Mouse (Mus musculus) ES-E14 (cell line): Measurements from ENCODE around the gene Secisbp2l.

ENCODE experiments used
- CHD2 ChIP-seq: IDR thresholded peaks from 2 replicates; pipeline ENCODE4 v1.6.1; 2014; ENCODE audit warnings: mild to moderate bottlenecking, low read depth, low read length, inconsistent platforms
- HCFC1 ChIP-seq: IDR thresholded peaks from 2 replicates; pipeline ENCODE4 v1.6.1; 2012; ENCODE audit warnings: low read length, inconsistent platforms, borderline replicate concordance; ENCODE audit not compliant: insufficient read depth
- MAFK ChIP-seq: IDR thresholded peaks from 2 replicates; pipeline ENCODE4 v1.6.1; 2014; ENCODE audit warnings: mild to moderate bottlenecking, low read depth, low read length, inconsistent platforms; ENCODE audit not compliant: insufficient read depth
- ZC3H11A ChIP-seq: IDR thresholded peaks from 2 replicates; pipeline ENCODE4 v1.6.1; 2012; ENCODE audit warnings: low read depth, mild to moderate bottlenecking, inconsistent platforms, low read length, borderline replicate concordance
- ZNF384 ChIP-seq: IDR thresholded peaks from 2 replicates; pipeline ENCODE4 v1.6.1; 2012; ENCODE audit warnings: low read depth, low read length, inconsistent platforms

DNA sequence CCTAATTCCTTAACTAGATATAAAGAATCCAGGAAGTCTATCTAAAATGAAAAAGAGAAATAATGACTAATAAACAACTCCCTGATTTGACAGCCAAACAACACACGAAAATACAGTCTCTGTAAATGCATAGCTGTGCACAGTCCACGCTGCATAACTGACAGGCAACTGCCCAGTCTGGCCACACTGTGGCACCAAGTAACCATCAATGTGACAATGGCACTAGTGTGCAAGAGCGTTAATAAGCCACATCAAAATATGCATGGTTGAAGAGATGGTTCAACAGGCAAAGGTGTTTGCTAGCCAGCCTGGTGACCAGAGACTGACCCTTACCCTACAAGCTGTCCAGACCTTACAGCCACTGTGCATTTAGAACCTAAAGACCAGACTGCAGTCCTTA is 17.6 kb downstream of the Secisbp2l start:
- TF ChIP-seq ZC3H11A (no peak), HCFC1 (no peak), MAFK (no peak), CHD2 (no peak), ZNF384 (no peak)
